Mouse (Mus musculus) embryonic facial prominence, embryonic 12.5 days (tissue): ENCODE measurements at regions not wholly inside any gene's neighbourhood (a gene's known extent, or its start where the extent isn't known, plus 50 kb on each side); places are given as distances from the start of the nearest gene placed in this dataset.

Experiments
- ATAC-seq: fragments of 200-750 bp; cut with Nextera tagmentation; 2 replicates; pipeline ENCODE4 v1.8.0; 2017; ENCODE audit not compliant: insufficient number of reproducible peaks, insufficient read depth, low FRiP score, low TSS enrichment
- H3K27ac ChIP-seq: fragments of 300-500 bp; sonication (generic); 2 replicates; pipeline ENCODE4 v1.5.1; 2016; ENCODE audit warnings: mild to moderate bottlenecking
- H3K27me3 ChIP-seq: fragments of 300-500 bp; sonication (generic); 2 replicates; pipeline ENCODE4 v1.6.1; 2016; ENCODE audit warnings: mild to moderate bottlenecking, moderate library complexity
- H3K36me3 ChIP-seq: fragments of 300-500 bp; sonication (generic); 2 replicates; pipeline ENCODE4 v1.6.1; 2016; ENCODE audit warnings: mild to moderate bottlenecking
- H3K4me1 ChIP-seq: fragments of 300-500 bp; sonication (generic); 2 replicates; pipeline ENCODE4 v1.6.1; 2016
- H3K4me2 ChIP-seq: fragments of 300-500 bp; sonication (generic); replicated peaks from 2 replicates; pipeline ENCODE4 v1.6.1; 2016; ENCODE audit warnings: mild to moderate bottlenecking, moderate library complexity
- H3K4me3 ChIP-seq: fragments of 300-500 bp; sonication (generic); 2 replicates; pipeline ENCODE4 v1.5.1; 2016; ENCODE audit warnings: mild to moderate bottlenecking
- H3K9ac ChIP-seq: fragments of 300-500 bp; sonication (generic); 2 replicates; pipeline ENCODE4 v1.6.1; 2016; ENCODE audit warnings: mild to moderate bottlenecking, moderate library complexity
- H3K9me3 ChIP-seq: fragments of 300-500 bp; sonication (generic); 2 replicates; pipeline ENCODE4 v1.6.1; 2016; ENCODE audit warnings: mild to moderate bottlenecking, moderate library complexity
- WGBS: fragments of 180-500 bp; shearing (Covaris S2); methylation state at CpG from one replicate; pipeline ENCODE4 v1.1.7; 2016; 5-methylcytosine and 5-hydroxymethylcytosine counted together

DNA sequence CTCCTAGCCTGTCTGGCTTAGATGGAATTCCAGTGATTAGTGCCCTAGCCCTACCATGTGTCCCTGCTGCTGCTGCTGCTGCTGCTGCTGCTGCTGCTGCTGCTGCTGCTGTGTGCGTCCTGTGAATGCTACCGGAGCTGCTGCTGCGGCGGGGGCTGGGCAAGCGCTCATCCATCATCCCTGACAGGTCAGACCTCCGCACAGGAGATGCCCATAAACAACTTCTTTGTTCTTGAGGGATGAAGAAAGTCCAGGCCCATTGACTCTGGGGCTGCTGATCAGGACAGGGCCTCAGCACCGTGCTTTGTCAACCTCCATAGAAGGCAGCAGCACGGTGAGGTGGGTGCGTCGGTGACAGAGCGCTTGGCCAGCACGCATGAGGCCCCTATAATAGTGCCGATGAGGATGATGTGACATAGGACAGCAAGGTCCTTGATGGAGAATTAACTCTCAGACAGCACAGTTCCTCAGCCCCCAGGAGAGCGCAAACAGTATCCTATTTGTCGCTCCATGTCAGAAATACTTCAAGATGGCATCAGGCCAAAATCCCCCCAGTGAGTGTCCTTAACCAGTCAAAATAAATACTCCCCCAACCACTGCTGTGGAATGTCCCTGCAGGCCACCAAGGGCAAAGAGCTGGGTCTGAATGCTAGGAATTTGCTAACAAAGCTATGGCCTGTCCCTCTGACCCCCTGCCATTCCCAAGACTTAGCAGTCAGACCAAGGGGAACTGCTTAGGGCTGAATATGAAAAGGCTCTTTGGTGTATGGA lies 95.1 kb upstream of the Errfi1 start:
- ATAC-seq: peak; percentile 57
- peak overlapping the region; percentile 85 for H3K27ac ChIP-seq
- H3K36me3 ChIP-seq: no peaks in the 10 kb centered on the region
- H3K9me3 ChIP-seq: no peaks in the 10 kb centered on the region
- peak overlapping the region; percentile 45 for H3K9ac ChIP-seq
- H3K4me3 ChIP-seq: no peak overlapping the region
- no peaks in the 10 kb centered on the region for H3K27me3 ChIP-seq
- H3K4me1 ChIP-seq: peaks cover 20% of the 10 kb centered on the region
- 10% methylated on average over 15 of the region's 15 CpGs for WGBS
- peak overlapping the region; percentile 22 for H3K4me2 ChIP-seq

DNA sequence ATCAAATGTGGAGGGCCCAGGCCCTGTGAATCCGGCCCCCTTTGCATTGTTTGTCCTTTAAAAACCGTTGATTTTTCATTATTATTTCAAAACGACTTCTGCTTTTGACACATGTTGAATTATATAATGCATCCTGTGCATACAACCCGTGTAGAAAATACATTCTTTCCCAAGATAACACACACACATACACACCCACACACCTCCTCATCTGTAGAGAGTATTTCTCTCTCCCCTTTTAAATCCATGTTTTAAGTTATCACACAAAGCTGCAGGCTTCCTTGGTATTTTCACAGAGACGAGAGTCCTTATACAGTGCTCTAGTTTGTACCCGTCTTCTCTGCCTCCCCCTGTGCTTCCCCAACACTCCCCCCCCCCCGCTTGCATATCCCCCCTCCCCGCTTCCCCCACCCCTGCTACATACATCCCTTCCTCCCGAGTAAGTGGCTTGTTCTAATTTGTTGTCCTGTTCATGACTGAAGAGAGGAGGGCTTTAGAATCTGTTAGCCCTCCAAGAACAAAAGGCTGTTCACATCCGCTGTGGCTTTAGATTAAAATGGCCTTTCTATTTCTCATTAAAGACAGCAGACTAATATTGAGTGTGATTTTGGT lies 95.8 kb upstream of the Errfi1 start:
- Histone ChIP-seq H3K4me3 (no peak overlapping the region), H3K9me3 (no peaks in the 10 kb centered on the region), H3K27ac (peak overlapping the region; percentile 85), H3K4me2 (peak overlapping the region; percentile 22; the same call in 1 of the 2 replicates), H3K4me1 (peaks cover 20% of the 10 kb centered on the region), H3K27me3 (no peaks in the 10 kb centered on the region), H3K9ac (no peak overlapping the region), H3K36me3 (no peaks in the 10 kb centered on the region)
- WGBS: 39% methylated on average over 10 of the region's 10 CpGs
- ATAC-seq: no peak

DNA sequence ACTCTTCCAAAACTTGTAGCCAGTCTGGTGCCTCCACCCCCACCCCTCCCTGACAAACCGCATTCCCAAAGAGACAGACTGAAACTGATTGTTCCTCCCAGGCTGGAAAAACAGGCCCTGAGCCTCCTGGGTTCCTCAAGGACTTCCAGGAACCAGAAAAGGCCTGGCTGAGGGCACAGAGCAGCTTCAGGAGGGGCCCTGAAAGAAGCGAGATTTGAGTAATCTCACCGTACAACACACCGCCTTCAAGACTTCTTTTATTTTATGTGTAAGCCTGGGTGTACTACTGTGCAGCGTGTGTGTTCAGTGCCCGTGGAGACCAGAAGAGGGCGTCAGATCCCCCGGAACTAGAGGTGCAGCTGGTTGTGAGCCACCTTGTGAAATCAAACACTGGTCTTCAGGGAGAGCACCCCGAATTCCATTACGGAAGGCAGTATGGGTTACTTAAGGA lies 96.4 kb upstream of the Errfi1 start:
- ATAC-seq: no peak
- H3K27ac ChIP-seq: peak overlapping the region; percentile 85; the same call in 1 of the 2 replicates
- H3K36me3 ChIP-seq: no peaks in the 10 kb centered on the region
- 68% methylated on average over 10 of the region's 10 CpGs for WGBS
- no peak overlapping the region for H3K4me2 ChIP-seq
- H3K4me1 ChIP-seq: peaks cover 20% of the 10 kb centered on the region
- H3K9ac ChIP-seq: no peak overlapping the region
- no peak overlapping the region for H3K4me3 ChIP-seq
- H3K27me3 ChIP-seq: no peaks in the 10 kb centered on the region
- no peaks in the 10 kb centered on the region for H3K9me3 ChIP-seq

DNA sequence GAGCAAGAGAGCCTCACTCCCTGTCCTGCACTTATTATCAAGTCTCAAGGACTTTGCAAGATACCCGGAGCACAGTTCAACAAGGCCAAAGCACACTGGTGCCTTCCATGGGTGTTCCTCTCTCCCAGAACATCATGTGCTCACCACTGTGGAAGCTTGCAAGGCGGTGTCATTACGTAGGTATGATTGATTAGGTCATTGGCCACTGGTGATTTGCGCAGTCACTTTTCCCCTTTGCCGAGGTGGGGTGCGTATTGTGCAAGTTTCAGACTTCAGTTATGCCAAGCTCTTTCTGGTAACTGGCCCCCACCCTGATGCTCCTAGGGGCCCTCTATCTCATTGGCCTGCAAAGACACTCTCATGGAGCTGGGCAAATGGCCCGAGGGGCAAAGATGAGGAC lies 98.3 kb upstream of the Errfi1 start:
- Histone ChIP-seq H3K36me3 (no peaks in the 10 kb centered on the region), H3K4me3 (no peak overlapping the region), H3K9me3 (no peaks in the 10 kb centered on the region), H3K4me1 (peaks cover 29% of the 10 kb centered on the region), H3K27me3 (no peaks in the 10 kb centered on the region), H3K9ac (no peak overlapping the region), H3K4me2 (no peak overlapping the region), H3K27ac (no peak overlapping the region)
- 92% methylated on average over 7 of the region's 7 CpGs for WGBS
- ATAC-seq: no peak

DNA sequence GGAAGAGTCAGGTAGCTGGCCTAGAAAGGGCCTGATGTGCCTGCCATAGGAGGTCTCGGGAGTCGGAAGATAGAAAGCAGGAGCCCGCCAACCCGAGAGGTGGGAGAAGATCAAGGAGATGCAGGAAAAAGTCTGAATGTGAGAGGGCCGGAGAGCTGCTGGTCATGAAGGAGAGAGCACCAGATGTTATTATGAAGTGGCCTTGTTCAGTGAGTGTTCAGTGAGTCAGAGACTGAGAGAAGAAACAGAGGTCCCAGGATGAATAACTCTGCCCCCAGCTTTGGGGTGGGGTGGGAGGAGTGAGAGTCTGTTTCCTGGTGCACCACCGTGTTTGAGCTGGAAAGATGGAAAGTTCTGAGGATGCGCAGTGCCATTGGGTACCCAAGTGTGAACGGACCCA lies 100.2 kb upstream of the Slc45a1 start:
- no peaks in the 10 kb centered on the region for H3K27me3 ChIP-seq

DNA sequence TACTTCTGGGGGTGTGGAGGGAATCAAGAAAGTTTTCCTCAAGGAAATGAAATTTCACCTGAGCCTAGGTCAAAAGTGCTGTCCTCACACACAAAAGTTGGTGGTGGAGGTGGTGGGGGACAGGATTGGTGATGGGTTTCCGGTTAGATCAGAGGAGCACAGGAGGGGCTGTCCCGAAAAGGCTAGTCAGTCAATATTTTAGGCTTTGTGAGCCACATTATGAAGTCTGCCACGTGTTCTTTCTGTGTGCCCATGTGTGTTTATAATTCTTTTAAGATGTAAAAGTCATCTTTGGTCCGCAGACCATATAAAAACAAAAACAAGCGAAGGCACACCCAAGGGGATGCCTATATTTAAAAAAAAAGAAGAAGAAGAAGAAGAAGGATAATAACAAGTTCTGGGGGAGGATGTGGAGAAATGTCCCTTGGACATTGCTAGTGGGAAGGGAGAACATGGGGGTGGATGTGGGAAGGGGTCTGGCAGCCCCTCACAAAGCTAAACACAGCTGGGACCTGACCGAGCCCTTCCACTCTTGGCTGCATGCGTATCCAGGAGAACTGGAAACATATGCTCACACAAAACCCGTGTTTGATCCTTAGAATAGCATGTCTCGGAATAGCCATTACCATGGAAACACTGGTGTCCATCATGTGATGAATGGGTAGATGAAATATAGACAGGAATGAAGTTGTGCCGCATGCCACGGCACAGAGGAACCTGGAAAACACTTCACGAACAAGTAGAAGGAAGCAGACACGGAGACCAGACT lies 98.7 kb upstream of the Slc45a1 start:
- Histone ChIP-seq H3K4me2 (no peak overlapping the region), H3K36me3 (no peaks in the 10 kb centered on the region), H3K4me1 (peaks cover 22% of the 10 kb centered on the region), H3K9ac (no peak overlapping the region), H3K27ac (peak overlapping the region; percentile 18), H3K4me3 (no peak overlapping the region), H3K27me3 (no peaks in the 10 kb centered on the region), H3K9me3 (no peaks in the 10 kb centered on the region)
- WGBS: 58% methylated on average over 13 of the region's 13 CpGs
- ATAC-seq: no peak

More for the DNA sequence above, 100.2 kb upstream of the Slc45a1 start:
- Histone ChIP-seq H3K36me3 (no peaks in the 10 kb centered on the region), H3K4me2 (no peak overlapping the region), H3K4me3 (no peak overlapping the region), H3K9ac (no peak overlapping the region), H3K4me1 (peaks cover 13% of the 10 kb centered on the region), H3K27ac (no peak overlapping the region), H3K9me3 (no peaks in the 10 kb centered on the region)
- ATAC-seq: no peak
- WGBS: 85% methylated on average over 8 of the region's 8 CpGs

DNA sequence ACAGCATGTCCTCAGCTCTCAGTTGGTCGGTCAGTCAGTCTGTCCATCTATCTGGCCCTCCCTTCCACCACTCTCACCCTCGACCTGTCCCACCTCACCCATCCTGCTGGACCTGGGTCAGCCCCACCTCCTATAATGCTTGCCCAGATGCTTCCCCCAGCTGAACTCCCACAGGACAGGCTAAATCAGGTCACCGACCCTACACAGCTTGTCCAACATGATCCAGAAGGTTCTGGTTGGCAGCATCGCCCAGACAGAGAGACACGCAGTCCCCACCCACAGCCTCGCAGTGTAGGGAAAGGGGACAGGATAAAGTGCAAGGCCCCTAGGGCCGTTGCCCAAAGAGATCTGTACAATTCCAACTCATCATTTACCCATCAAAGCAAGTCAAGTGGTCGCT lies 97.1 kb upstream of the Slc45a1 start:
- WGBS: 85% methylated on average over 8 of the region's 8 CpGs
- ATAC-seq: no peak
- Histone ChIP-seq H3K4me1 (peaks cover 26% of the 10 kb centered on the region), H3K9ac (no peak overlapping the region), H3K27me3 (no peaks in the 10 kb centered on the region), H3K4me2 (no peak overlapping the region), H3K9me3 (no peaks in the 10 kb centered on the region), H3K27ac (no peak overlapping the region), H3K4me3 (no peak overlapping the region), H3K36me3 (no peaks in the 10 kb centered on the region)

DNA sequence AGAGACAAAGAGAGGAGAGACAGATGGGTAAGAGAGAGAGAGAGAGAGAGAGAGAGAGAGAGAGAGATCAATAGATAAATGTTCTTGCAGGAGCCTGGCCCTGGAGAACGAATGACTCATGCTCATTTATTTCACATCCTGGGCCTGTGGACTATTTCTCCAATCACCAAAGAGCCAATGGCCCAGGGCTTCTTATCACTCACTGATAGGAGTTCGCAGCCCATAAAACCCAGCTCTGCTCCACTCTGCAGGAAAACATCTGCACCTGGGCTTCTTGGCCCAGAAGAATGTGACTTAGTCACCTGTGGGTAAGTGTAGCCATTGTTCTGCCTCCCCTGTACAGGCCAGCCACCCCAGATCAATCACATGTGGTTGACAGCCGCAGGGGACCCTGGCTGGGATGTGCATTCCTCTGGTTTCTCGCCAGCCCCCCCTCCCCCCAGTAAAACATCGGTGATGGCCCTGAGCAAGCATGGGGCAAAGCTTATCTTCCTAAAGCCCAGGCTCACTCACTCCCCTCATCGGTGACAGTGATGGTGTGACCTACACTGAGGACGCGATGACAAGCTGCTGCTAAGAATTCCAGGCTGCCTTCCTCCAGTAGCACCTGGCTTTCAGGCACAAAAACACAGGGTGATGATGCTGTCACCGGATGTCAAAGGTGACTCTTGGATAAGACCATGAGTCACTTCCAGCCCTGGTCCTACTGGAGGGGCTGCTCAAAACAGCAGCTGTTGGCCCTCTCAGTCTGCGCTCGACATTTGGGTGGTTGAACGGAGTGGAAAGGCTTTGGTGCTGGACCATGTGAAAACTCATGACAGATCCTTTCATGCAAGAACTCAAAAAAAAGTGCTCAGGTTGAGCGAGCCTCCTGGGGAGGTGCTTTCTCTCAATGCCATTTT lies 96.4 kb upstream of the Slc45a1 start:
- Histone ChIP-seq H3K27me3 (no peaks in the 10 kb centered on the region), H3K4me3 (no peak overlapping the region), H3K36me3 (no peaks in the 10 kb centered on the region), H3K4me2 (no peak overlapping the region), H3K9ac (no peak overlapping the region), H3K4me1 (peaks cover 29% of the 10 kb centered on the region), H3K9me3 (no peaks in the 10 kb centered on the region), H3K27ac (no peak overlapping the region)
- WGBS: 61% methylated on average over 13 of the region's 13 CpGs
- ATAC-seq: no peak

DNA sequence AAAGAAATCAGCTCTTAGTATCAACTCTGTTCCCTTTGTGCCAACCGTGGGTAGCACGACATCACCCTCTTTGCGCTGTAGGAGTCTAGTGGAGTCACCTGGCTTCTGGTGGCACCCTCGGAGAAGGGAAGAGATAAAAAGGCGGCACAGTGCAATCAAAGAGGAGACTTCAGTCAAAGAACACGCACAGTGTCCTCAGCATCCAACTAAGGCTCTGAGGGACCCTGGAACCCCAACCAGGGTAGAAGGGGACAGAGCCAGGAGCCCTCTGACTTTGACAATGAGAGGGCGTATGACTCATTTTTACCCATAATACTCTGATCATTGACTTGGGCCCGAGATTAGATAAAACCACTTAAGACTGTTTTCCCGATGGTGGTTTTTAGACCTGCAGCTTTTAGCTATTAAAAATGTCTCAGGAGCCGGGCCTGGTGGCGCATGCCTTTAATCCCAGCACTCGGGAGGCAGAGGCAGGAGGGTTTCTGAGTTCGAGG lies 94.5 kb upstream of the Slc45a1 start:
- peak overlapping the region; percentile 58; the same call in 1 of the 2 replicates for H3K27ac ChIP-seq
- H3K4me1 ChIP-seq: peaks cover 33% of the 10 kb centered on the region
- ATAC-seq: no peak
- H3K9ac ChIP-seq: no peak overlapping the region
- no peaks in the 10 kb centered on the region for H3K27me3 ChIP-seq
- H3K4me3 ChIP-seq: no peak overlapping the region
- no peaks in the 10 kb centered on the region for H3K36me3 ChIP-seq
- no peak overlapping the region for H3K4me2 ChIP-seq
- WGBS: 84% methylated on average over 13 of the region's 13 CpGs
- no peaks in the 10 kb centered on the region for H3K9me3 ChIP-seq

DNA sequence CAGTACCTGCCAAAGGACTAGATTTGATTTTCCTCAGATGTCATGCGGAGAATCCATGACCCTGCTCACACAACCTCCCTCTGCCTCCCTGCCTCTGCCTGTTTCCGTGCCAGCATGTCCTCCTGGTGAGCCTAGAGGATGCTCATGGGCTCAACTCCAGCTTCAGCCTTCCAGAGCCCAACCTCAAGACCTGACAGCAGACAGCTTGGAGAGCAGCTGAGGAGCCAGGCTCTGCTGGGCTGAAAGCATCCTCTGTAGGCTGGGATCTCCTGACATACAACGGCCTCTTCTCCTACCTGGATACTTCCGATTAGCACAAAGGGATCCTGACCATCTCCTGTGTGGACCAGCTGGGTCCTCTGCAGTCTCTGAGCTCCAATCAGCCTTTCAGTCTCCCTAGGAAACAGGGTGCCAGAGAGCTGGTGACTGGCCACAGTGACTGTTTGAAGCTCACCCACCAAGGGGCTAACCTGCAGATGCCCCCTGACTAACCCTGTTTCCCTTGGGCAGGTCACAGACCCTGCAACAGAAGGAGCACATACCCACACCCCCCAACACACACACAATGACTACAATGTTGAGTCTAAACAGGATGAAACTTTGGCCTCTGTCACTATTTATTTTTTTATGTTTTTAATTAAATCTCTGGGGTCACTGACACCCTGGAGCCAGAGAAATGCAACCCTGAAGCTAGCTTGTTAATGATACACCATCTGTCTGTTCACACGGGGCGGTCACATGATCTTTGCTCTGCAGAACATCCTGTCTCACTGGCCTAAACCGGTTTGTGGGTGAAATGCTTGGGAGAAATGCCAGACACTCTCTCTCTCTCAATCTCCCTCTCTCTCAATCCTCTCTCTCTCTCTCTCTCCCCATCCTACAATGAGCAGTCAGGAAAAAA lies 93.8 kb upstream of the Slc45a1 start:
- H3K4me1 ChIP-seq: peaks cover 27% of the 10 kb centered on the region
- no peak overlapping the region for H3K9ac ChIP-seq

More for the DNA sequence above, 93.8 kb upstream of the Slc45a1 start:
- no peaks in the 10 kb centered on the region for H3K36me3 ChIP-seq
- H3K27ac ChIP-seq: peak overlapping the region; percentile 58
- WGBS: 36% methylated on average over 7 of the region's 7 CpGs
- no peak overlapping the region for H3K4me2 ChIP-seq
- ATAC-seq: no peak
- H3K9me3 ChIP-seq: no peaks in the 10 kb centered on the region
- H3K27me3 ChIP-seq: no peaks in the 10 kb centered on the region
- no peak overlapping the region for H3K4me3 ChIP-seq
